Mouse (Mus musculus) hindbrain, embryonic 16.5 days (tissue): ENCODE measurements around the gene Actr6. TPM values are rescaled to one million over a fixed set of nuclear protein-coding genes. Genes with fewer than 3 reads are reported as not detected.
"Not testable (repeated sequence)": the region's sequence is repeated elsewhere in the genome, so short reads cannot be mapped to it uniquely, and the experiment has no call there.

Experiments
- ATAC-seq: fragments of 200-750 bp; cut with Nextera tagmentation; 2 replicates; pipeline ENCODE4 v1.8.0; 2017; ENCODE audit warnings: moderate TSS enrichment, moderate library complexity
- H3K27ac ChIP-seq: fragments of 300-500 bp; sonication (generic); 2 replicates; pipeline ENCODE4 v1.5.1; 2014; ENCODE audit warnings: low read depth, mild to moderate bottlenecking, control low read depth, low read length, moderate library complexity
- H3K27me3 ChIP-seq: fragments of 300-500 bp; sonication (generic); replicated peaks from 2 replicates; pipeline ENCODE4 v1.6.1; 2014; ENCODE audit warnings: low read length; ENCODE audit not compliant: control insufficient read depth, insufficient read depth
- H3K36me3 ChIP-seq: fragments of 300-500 bp; sonication (generic); 2 replicates; pipeline ENCODE4 v1.6.1; 2014; ENCODE audit warnings: mild to moderate bottlenecking, low read length, moderate library complexity, mixed read lengths; ENCODE audit not compliant: control insufficient read depth, insufficient read depth
- H3K4me1 ChIP-seq: fragments of 300-500 bp; sonication (generic); 2 replicates; pipeline ENCODE4 v1.6.1; 2014; ENCODE audit warnings: low read depth, low read length; ENCODE audit not compliant: control insufficient read depth, insufficient read depth
- H3K4me2 ChIP-seq: fragments of 300-500 bp; sonication (generic); 2 replicates; pipeline ENCODE4 v1.6.1; 2014; ENCODE audit warnings: mild to moderate bottlenecking, low read length, control low read depth, moderate library complexity
- H3K4me3 ChIP-seq: fragments of 300-500 bp; sonication (generic); 2 replicates; pipeline ENCODE4 v1.5.1; 2014; ENCODE audit warnings: mild to moderate bottlenecking, low read length, control low read depth, moderate library complexity
- H3K9ac ChIP-seq: fragments of 300-500 bp; sonication (generic); 2 replicates; pipeline ENCODE4 v1.6.1; 2014; ENCODE audit warnings: low read depth, mild to moderate bottlenecking, control low read depth, low read length, moderate library complexity
- H3K9me3 ChIP-seq: fragments of 300-500 bp; sonication (generic); 2 replicates; pipeline ENCODE4 v1.6.1; 2014; ENCODE audit warnings: mild to moderate bottlenecking, low read length, moderate library complexity; ENCODE audit not compliant: control insufficient read depth
- WGBS: fragments of 180-500 bp; shearing (Covaris S2); extraction: QIAGEN DNeasy Blood & Tissue Kit; methylation state at CpG from one replicate; pipeline ENCODE4 v1.1.7; 2014; 5-methylcytosine and 5-hydroxymethylcytosine counted together
- polyA plus RNA-seq: library from polyadenylated mRNA; unstranded; fragments of >200 nt; fragmentation: Nextera tagmentation; extraction: Ambion mirVana; gene quantifications from 2 replicates; pipeline ENCODE4 v1.2.1, GENCODE M21; 2015

The Actr6 gene
- polyA plus RNA-seq, 1 experiment from 2014 or later, result 60.1 TPM

DNA sequence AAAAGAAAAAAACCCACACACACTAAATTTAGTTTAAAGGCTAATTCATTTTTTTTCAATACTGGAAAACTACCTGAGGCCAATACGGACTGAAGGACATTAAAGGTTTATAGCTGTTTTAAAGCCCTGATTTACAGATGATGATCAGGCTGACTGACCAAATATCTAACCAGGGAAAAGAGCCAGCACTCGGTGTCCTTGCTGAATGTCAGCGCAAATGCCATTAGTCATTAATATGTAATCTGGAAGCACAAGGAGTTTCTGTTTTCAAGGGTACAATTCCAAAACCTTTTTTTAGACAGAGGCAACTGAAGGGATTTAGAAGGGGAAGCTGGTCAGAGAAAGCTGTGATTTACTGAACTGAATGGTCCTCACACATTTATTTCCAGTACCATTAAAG, 11.3 kb downstream of the Actr6 start:
- no peaks in the 10 kb centered on the region for H3K4me1 ChIP-seq
- 96% methylated on average over 3 of the region's 3 CpGs for WGBS
- ATAC-seq, result no peak
- H3K27ac ChIP-seq, result no peak overlapping the region
- no peak overlapping the region for H3K4me3 ChIP-seq
- no peaks in the 10 kb centered on the region for H3K27me3 ChIP-seq
- H3K9ac ChIP-seq, result no peak overlapping the region
- no peak overlapping the region for H3K4me2 ChIP-seq
- H3K9me3 ChIP-seq, result no peaks in the 10 kb centered on the region
- peaks cover 15% of the 10 kb centered on the region for H3K36me3 ChIP-seq

- Histone ChIP-seq H3K4me1 (no peaks in the 10 kb centered on the region), H3K27me3 (no peaks in the 10 kb centered on the region), H3K4me2 (no peak overlapping the region), H3K4me3 (no peak overlapping the region), H3K27ac (no peak overlapping the region), H3K36me3 (peaks cover 18% of the 10 kb centered on the region), H3K9me3 (no peaks in the 10 kb centered on the region), H3K9ac (no peak overlapping the region)
- ATAC-seq, result no peak
These were observed 11.8 kb downstream of the Actr6 start for GRCm38 (mm10) chr10:89720252-89720651.

DNA sequence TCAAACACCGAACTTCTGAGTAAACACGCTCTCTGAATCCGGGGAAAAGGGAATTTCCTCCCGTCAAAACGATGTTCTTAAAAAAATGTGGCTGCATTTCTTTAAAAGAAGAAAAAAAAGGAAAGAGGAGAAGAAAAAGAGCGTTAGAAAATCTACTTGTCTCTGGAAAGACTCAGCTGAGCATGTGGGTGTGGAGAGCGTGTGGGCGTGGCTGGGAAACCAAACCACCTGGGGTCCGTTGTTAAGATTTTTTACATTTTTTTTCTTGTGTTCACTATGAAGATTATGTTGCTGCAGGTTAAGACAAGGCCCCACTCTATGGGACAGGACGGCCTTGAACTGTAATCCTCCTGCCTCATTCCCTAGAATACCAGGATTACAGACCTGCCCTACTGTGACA, 17.2 kb downstream of the Actr6 start:
- no peak overlapping the region for H3K9ac ChIP-seq
- no peak overlapping the region for H3K27ac ChIP-seq
- ATAC-seq, result no peak
- H3K4me2 ChIP-seq, result no peak overlapping the region
- peaks cover 23% of the 10 kb centered on the region for H3K36me3 ChIP-seq
- H3K4me1 ChIP-seq, result no peaks in the 10 kb centered on the region
- WGBS, result 91% methylated on average over 10 of the region's 10 CpGs
- H3K27me3 ChIP-seq, result no peaks in the 10 kb centered on the region
- H3K9me3 ChIP-seq, result no peaks in the 10 kb centered on the region
- H3K4me3 ChIP-seq, result no peak overlapping the region

GRCm38 (mm10) chr10:89708720-89709119, 23.4 kb downstream of the Actr6 start:
- no peaks in the 10 kb centered on the region for H3K4me1 ChIP-seq
- 34% methylated on average over 10 of the region's 10 CpGs for WGBS
- no peak overlapping the region for H3K4me3 ChIP-seq
- H3K9me3 ChIP-seq, result no peaks in the 10 kb centered on the region
- no peak overlapping the region for H3K27ac ChIP-seq
- no peak overlapping the region for H3K4me2 ChIP-seq
- H3K36me3 ChIP-seq, result peaks cover 11% of the 10 kb centered on the region
- no peak overlapping the region for H3K9ac ChIP-seq
- peak; percentile 34; the same call in 1 of the 2 replicates for ATAC-seq
- H3K27me3 ChIP-seq, result no peaks in the 10 kb centered on the region

GRCm38 (mm10) chr10:89707397-89707796, 24.7 kb downstream of the Actr6 start:
- H3K36me3 ChIP-seq, result peaks cover 5% of the 10 kb centered on the region; the same call in 1 of the 2 replicates
- no peak for ATAC-seq
- H3K4me2 ChIP-seq, result no peak overlapping the region
- H3K9ac ChIP-seq, result no peak overlapping the region
- H3K4me1 ChIP-seq, result no peaks in the 10 kb centered on the region
- H3K4me3 ChIP-seq, result no peak overlapping the region
- no peaks in the 10 kb centered on the region for H3K27me3 ChIP-seq
- no peak overlapping the region for H3K27ac ChIP-seq
- H3K9me3 ChIP-seq, result no peaks in the 10 kb centered on the region
- 87% methylated on average over 3 of the region's 3 CpGs for WGBS

DNA sequence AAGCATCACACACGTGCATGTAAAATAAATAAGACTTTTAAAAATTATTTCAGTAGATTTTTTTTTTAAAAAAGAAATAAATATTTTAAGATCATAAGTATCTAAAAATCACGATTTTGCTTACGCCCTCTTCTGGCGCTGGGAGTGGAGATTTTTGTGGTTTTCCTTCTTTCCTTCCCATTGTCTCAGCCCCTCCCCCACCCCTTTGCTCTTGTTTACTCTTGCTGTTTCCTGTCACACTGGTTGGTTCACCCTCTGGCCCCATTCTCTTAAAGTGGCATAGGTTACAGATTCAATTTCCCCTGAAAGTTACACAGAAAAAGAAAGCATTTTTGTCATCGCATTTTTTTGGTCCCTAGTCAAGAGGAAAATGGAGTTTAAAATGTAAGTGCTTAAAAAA, 29.1 kb downstream of the Actr6 start:
- H3K9me3 ChIP-seq, result no peaks in the 10 kb centered on the region
- H3K4me3 ChIP-seq, result no peak overlapping the region
- WGBS, result 55% methylated on average over 5 of the region's 5 CpGs
- H3K4me1 ChIP-seq, result no peaks in the 10 kb centered on the region
- ATAC-seq, result no peak
- H3K9ac ChIP-seq, result no peak overlapping the region
- no peaks in the 10 kb centered on the region for H3K27me3 ChIP-seq
- H3K27ac ChIP-seq, result no peak overlapping the region
- H3K36me3 ChIP-seq, result no peaks in the 10 kb centered on the region
- no peak overlapping the region for H3K4me2 ChIP-seq

DNA sequence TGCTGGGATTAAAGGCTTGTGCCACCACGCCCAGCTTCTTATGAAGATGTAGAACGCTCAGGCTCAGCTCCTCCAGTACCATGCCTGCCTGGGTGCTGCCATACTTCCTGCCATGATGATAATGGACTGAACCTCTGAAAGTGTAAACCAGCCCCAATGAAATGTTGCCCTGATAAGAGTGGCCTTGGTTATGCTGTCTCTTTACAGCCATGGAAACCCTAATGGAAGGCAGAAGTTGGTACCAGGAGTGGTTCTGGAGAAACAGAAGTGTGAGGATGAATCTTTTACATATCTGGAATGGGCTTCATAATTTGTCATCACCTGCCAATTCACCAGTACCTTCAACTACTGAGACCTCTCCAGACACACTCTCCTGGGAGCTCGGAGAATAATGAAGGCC, 34.1 kb downstream of the Actr6 start:
- Histone ChIP-seq H3K4me1 (no peaks in the 10 kb centered on the region), H3K4me2 (no peak overlapping the region), H3K27ac (no peak overlapping the region), H3K4me3 (no peak overlapping the region), H3K27me3 (no peaks in the 10 kb centered on the region), H3K9me3 (no peaks in the 10 kb centered on the region), H3K9ac (no peak overlapping the region), H3K36me3 (no peaks in the 10 kb centered on the region)
- no peak for ATAC-seq
- 97% methylated on average over 3 of the region's 3 CpGs for WGBS

DNA sequence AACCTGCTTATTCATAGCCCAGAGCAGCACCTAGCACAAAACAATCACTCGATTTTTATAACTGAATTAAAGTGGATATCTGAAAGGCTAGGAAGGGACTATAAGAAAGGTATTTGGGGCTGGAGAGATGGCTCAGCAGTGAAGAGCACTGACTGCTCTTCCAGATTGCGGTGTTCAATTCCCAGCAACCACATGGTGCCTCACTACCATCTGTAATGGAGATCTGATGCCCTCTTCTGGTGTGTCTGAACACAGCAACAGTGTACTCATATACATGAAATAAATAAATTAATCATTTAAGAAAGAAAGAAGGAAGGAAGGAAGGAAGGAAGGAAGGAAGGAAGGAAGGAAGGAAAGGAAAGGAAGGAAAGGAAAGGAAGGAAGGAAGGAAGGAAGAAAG, 35.8 kb downstream of the Actr6 start:
- H3K9ac ChIP-seq, H3K27ac ChIP-seq, H3K4me1 ChIP-seq, H3K9me3 ChIP-seq, H3K4me3 ChIP-seq, H3K4me2 ChIP-seq, ATAC-seq, H3K36me3 ChIP-seq, H3K27me3 ChIP-seq: not testable (repeated sequence)
- 62% methylated on average over 2 of the region's 2 CpGs for WGBS

- Histone ChIP-seq H3K4me1 (no peaks in the 10 kb centered on the region), H3K4me3 (no peak overlapping the region), H3K4me2 (no peak overlapping the region), H3K27me3 (no peaks in the 10 kb centered on the region), H3K9ac (no peak overlapping the region), H3K36me3 (no peaks in the 10 kb centered on the region), H3K27ac (no peak overlapping the region), H3K9me3 (no peaks in the 10 kb centered on the region)
- 82% methylated on average over 20 of the region's 20 CpGs for WGBS
- no peak for ATAC-seq
These were observed 36.7 kb downstream of the Actr6 start for GRCm38 (mm10) chr10:89695194-89695911.

GRCm38 (mm10) chr10:89690021-89690420, 42.1 kb downstream of the Actr6 start:
- ATAC-seq, result no peak
- 72% methylated on average over 8 of the region's 8 CpGs for WGBS
- no peaks in the 10 kb centered on the region for H3K36me3 ChIP-seq

More at GRCm38 (mm10) chr10:89690021-89690420, 42.1 kb downstream of the Actr6 start:
- H3K4me3 ChIP-seq, result no peak overlapping the region
- H3K27me3 ChIP-seq, result no peaks in the 10 kb centered on the region
- no peak overlapping the region for H3K9ac ChIP-seq
- no peaks in the 10 kb centered on the region for H3K9me3 ChIP-seq
- no peak overlapping the region for H3K4me2 ChIP-seq
- H3K27ac ChIP-seq, result no peak overlapping the region
- H3K4me1 ChIP-seq, result peaks cover 7% of the 10 kb centered on the region
